Mouse (Mus musculus) neural tube, embryonic 13.5 days (tissue): ENCODE measurements at regions not wholly inside any gene's neighbourhood (a gene's known extent, or its start where the extent isn't known, plus 50 kb on each side); places are given as distances from the start of the nearest gene placed in this dataset.

Experiments used
- ATAC-seq: fragments of 200-750 bp; cut with Nextera tagmentation; 2 replicates; pipeline ENCODE4 v1.8.0; 2017; ENCODE audit warnings: low read depth, mild to moderate bottlenecking, moderate TSS enrichment, moderate library complexity
- H3K27ac ChIP-seq: fragments of 300-500 bp; sonication (generic); replicated peaks from 2 replicates; pipeline ENCODE4 v1.5.1; 2015; ENCODE audit warnings: moderate library complexity, mild to moderate bottlenecking, inconsistent platforms
- H3K27me3 ChIP-seq: fragments of 300-500 bp; sonication (generic); 2 replicates; pipeline ENCODE4 v1.6.1; 2015; ENCODE audit warnings: mild to moderate bottlenecking, inconsistent platforms
- H3K36me3 ChIP-seq: fragments of 300-500 bp; sonication (generic); 2 replicates; pipeline ENCODE4 v1.6.1; 2015; ENCODE audit warnings: mild to moderate bottlenecking, inconsistent platforms
- H3K4me1 ChIP-seq: fragments of 300-500 bp; sonication (generic); replicated peaks from 2 replicates; pipeline ENCODE4 v1.6.1; 2015; ENCODE audit warnings: inconsistent platforms
- H3K4me2 ChIP-seq: fragments of 300-500 bp; sonication (generic); 2 replicates; pipeline ENCODE4 v1.6.1; 2015; ENCODE audit warnings: inconsistent platforms, mild to moderate bottlenecking, moderate library complexity
- H3K4me3 ChIP-seq: fragments of 300-500 bp; sonication (generic); 2 replicates; pipeline ENCODE4 v1.5.1; 2015; ENCODE audit warnings: mild to moderate bottlenecking, inconsistent platforms
- H3K9ac ChIP-seq: fragments of 300-500 bp; sonication (generic); 2 replicates; pipeline ENCODE4 v1.6.1; 2015; ENCODE audit warnings: moderate library complexity, mild to moderate bottlenecking, inconsistent platforms
- H3K9me3 ChIP-seq: fragments of 300-500 bp; sonication (generic); 2 replicates; pipeline ENCODE4 v1.6.1; 2016; ENCODE audit warnings: inconsistent platforms
- WGBS: fragments of 180-500 bp; shearing (Covaris S2); methylation state at CpG from one replicate; pipeline ENCODE4 v1.1.7; 2015; 5-methylcytosine and 5-hydroxymethylcytosine counted together

- Histone ChIP-seq H3K4me3 (no peak overlapping the region), H3K9me3 (no peaks in the 10 kb centered on the region), H3K36me3 (no peaks in the 10 kb centered on the region), H3K27ac (no peak overlapping the region), H3K4me2 (no peak overlapping the region), H3K27me3 (peaks cover 40% of the 10 kb centered on the region), H3K4me1 (peaks cover 14% of the 10 kb centered on the region), H3K9ac (no peak overlapping the region)
- WGBS: 79% methylated on average over 3 of the region's 3 CpGs
- ATAC-seq: no peak
These were observed 140.6 kb downstream of the Kcnk1 start for GRCm38 (mm10) chr8:126135573-126135972.

GRCm38 (mm10) chr8:126136946-126137345 lies 142.0 kb downstream of the Kcnk1 start:
- H3K27me3 ChIP-seq: peaks cover 48% of the 10 kb centered on the region
- peaks cover 14% of the 10 kb centered on the region for H3K4me1 ChIP-seq
- H3K27ac ChIP-seq: no peak overlapping the region
- no peak overlapping the region for H3K9ac ChIP-seq
- no peak overlapping the region for H3K4me3 ChIP-seq
- H3K36me3 ChIP-seq: no peaks in the 10 kb centered on the region
- no peaks in the 10 kb centered on the region for H3K9me3 ChIP-seq
- ATAC-seq: no peak
- H3K4me2 ChIP-seq: no peak overlapping the region
- WGBS: 81% methylated on average over 3 of the region's 3 CpGs

GRCm38 (mm10) chr8:126137452-126137851 lies 142.5 kb downstream of the Kcnk1 start:
- Histone ChIP-seq H3K4me3 (no peak overlapping the region), H3K36me3 (no peaks in the 10 kb centered on the region), H3K9ac (no peak overlapping the region), H3K4me2 (no peak overlapping the region), H3K4me1 (peaks cover 14% of the 10 kb centered on the region), H3K27ac (no peak overlapping the region), H3K27me3 (peaks cover 48% of the 10 kb centered on the region), H3K9me3 (no peaks in the 10 kb centered on the region)
- no peak for ATAC-seq
- 57% methylated on average over 4 of the region's 4 CpGs for WGBS

- Histone ChIP-seq H3K4me1 (peaks cover 14% of the 10 kb centered on the region), H3K27me3 (peaks cover 48% of the 10 kb centered on the region), H3K4me3 (peak overlapping the region; percentile 47), H3K4me2 (peak overlapping the region; percentile 85), H3K27ac (no peak overlapping the region), H3K36me3 (no peaks in the 10 kb centered on the region), H3K9me3 (no peaks in the 10 kb centered on the region), H3K9ac (peak overlapping the region; percentile 68)
- 1% methylated on average over 95 of the region's 95 CpGs for whole genome bisulfite sequencing
- ATAC-seq: peak; percentile 76
These were observed 143.9 kb downstream of the Kcnk1 start for GRCm38 (mm10) chr8:126138645-126139545.

- WGBS: 17% methylated on average over 11 of the region's 11 CpGs
- Histone ChIP-seq H3K9ac (peak overlapping the region; percentile 68), H3K4me1 (peaks cover 14% of the 10 kb centered on the region), H3K4me3 (peak overlapping the region; percentile 47), H3K27me3 (peaks cover 48% of the 10 kb centered on the region), H3K36me3 (no peaks in the 10 kb centered on the region), H3K27ac (no peak overlapping the region), H3K4me2 (peak overlapping the region; percentile 85), H3K9me3 (no peaks in the 10 kb centered on the region)
- peak; percentile 55; the same call in 1 of the 2 replicates for ATAC-seq
These were observed 144.5 kb downstream of the Kcnk1 start for GRCm38 (mm10) chr8:126139546-126139870.

- H3K9ac ChIP-seq: no peak overlapping the region
- no peak overlapping the region for H3K4me2 ChIP-seq
- no peak for ATAC-seq
- no peaks in the 10 kb centered on the region for H3K36me3 ChIP-seq
- peaks cover 44% of the 10 kb centered on the region for H3K27me3 ChIP-seq
- no peak overlapping the region for H3K27ac ChIP-seq
- H3K9me3 ChIP-seq: no peaks in the 10 kb centered on the region
- peaks cover 14% of the 10 kb centered on the region for H3K4me1 ChIP-seq
- 77% methylated on average over 6 of the region's 6 CpGs for WGBS
- H3K4me3 ChIP-seq: no peak overlapping the region
These were observed 146.0 kb downstream of the Kcnk1 start for GRCm38 (mm10) chr8:126140998-126141397.

GRCm38 (mm10) chr8:126151527-126151926 lies 146.8 kb upstream of the Slc35f3 start:
- Histone ChIP-seq H3K9ac (no peak overlapping the region), H3K9me3 (no peaks in the 10 kb centered on the region), H3K4me2 (no peak overlapping the region), H3K27ac (no peak overlapping the region), H3K4me3 (no peak overlapping the region), H3K4me1 (no peaks in the 10 kb centered on the region), H3K27me3 (no peaks in the 10 kb centered on the region), H3K36me3 (no peaks in the 10 kb centered on the region)
- WGBS: 70% methylated on average over 4 of the region's 4 CpGs
- no peak for ATAC-seq

GRCm38 (mm10) chr8:126153955-126154354 lies 144.4 kb upstream of the Slc35f3 start:
- H3K9me3 ChIP-seq: no peaks in the 10 kb centered on the region
- no peak for ATAC-seq
- 40% methylated on average over 1 of the region's 1 CpGs for WGBS
- H3K27me3 ChIP-seq: no peaks in the 10 kb centered on the region
- no peak overlapping the region for H3K4me2 ChIP-seq
- no peak overlapping the region for H3K9ac ChIP-seq
- H3K4me1 ChIP-seq: no peaks in the 10 kb centered on the region
- H3K36me3 ChIP-seq: no peaks in the 10 kb centered on the region
- no peak overlapping the region for H3K4me3 ChIP-seq
- H3K27ac ChIP-seq: no peak overlapping the region

- H3K9ac ChIP-seq: no peak overlapping the region
- no peak for ATAC-seq
- no peak overlapping the region for H3K27ac ChIP-seq
- no peaks in the 10 kb centered on the region for H3K9me3 ChIP-seq
- no peaks in the 10 kb centered on the region for H3K36me3 ChIP-seq
- H3K4me3 ChIP-seq: no peak overlapping the region
- peaks cover 17% of the 10 kb centered on the region for H3K4me1 ChIP-seq
- no peak overlapping the region for H3K4me2 ChIP-seq
- whole genome bisulfite sequencing: 67% methylated on average over 8 of the region's 8 CpGs
- no peaks in the 10 kb centered on the region for H3K27me3 ChIP-seq
These were observed 140.7 kb upstream of the Slc35f3 start for GRCm38 (mm10) chr8:126157452-126158185.

GRCm38 (mm10) chr8:126159485-126159884 lies 138.9 kb upstream of the Slc35f3 start:
- Histone ChIP-seq H3K4me3 (no peak overlapping the region), H3K27ac (no peak overlapping the region), H3K9ac (no peak overlapping the region), H3K36me3 (no peaks in the 10 kb centered on the region), H3K9me3 (no peaks in the 10 kb centered on the region), H3K4me1 (peaks cover 35% of the 10 kb centered on the region), H3K27me3 (no peaks in the 10 kb centered on the region), H3K4me2 (no peak overlapping the region)
- 96% methylated on average over 4 of the region's 4 CpGs for WGBS
- ATAC-seq: no peak

- Histone ChIP-seq H3K27ac (no peak overlapping the region), H3K9ac (no peak overlapping the region), H3K4me3 (no peak overlapping the region), H3K36me3 (no peaks in the 10 kb centered on the region), H3K9me3 (no peaks in the 10 kb centered on the region), H3K4me2 (no peak overlapping the region), H3K4me1 (peaks cover 38% of the 10 kb centered on the region), H3K27me3 (no peaks in the 10 kb centered on the region)
- ATAC-seq: no peak
- 40% methylated on average over 9 of the region's 9 CpGs for WGBS
These were observed 137.9 kb upstream of the Slc35f3 start for GRCm38 (mm10) chr8:126160356-126160975.

GRCm38 (mm10) chr8:126162748-126163371 lies 135.5 kb upstream of the Slc35f3 start:
- 29% methylated on average over 11 of the region's 11 CpGs for WGBS
- Histone ChIP-seq H3K27me3 (no peaks in the 10 kb centered on the region), H3K36me3 (no peaks in the 10 kb centered on the region), H3K9me3 (no peaks in the 10 kb centered on the region), H3K4me3 (no peak overlapping the region), H3K4me1 (peaks cover 50% of the 10 kb centered on the region), H3K27ac (peak overlapping the region; percentile 65; the same call in 1 of the 2 replicates), H3K9ac (no peak overlapping the region), H3K4me2 (no peak overlapping the region)
- ATAC-seq: no peak
